Mouse (Mus musculus) intestine, postnatal 0 days (tissue): Measurements from ENCODE around the gene Srebf2. TPM values are rescaled to one million over a fixed set of nuclear protein-coding genes. Genes with fewer than 3 reads are reported as not detected.

ENCODE experiments used
- ATAC-seq: fragments of 200-750 bp; cut with Nextera tagmentation; 2 replicates; pipeline ENCODE4 v1.8.0; 2017; ENCODE audit warnings: mild to moderate bottlenecking, moderate TSS enrichment, moderate library complexity
- H3K27ac ChIP-seq: fragments of 300-500 bp; sonication (generic); 2 replicates; pipeline ENCODE4 v1.5.1; 2014; ENCODE audit warnings: mild to moderate bottlenecking, low read depth, low read length, moderate library complexity
- H3K27me3 ChIP-seq: fragments of 300-500 bp; sonication (generic); replicated peaks from 2 replicates; pipeline ENCODE4 v1.6.1; 2014; ENCODE audit warnings: low read length, mixed read lengths; ENCODE audit not compliant: control insufficient read depth, insufficient read depth
- H3K36me3 ChIP-seq: fragments of 300-500 bp; sonication (generic); 2 replicates; pipeline ENCODE4 v1.6.1; 2014; ENCODE audit warnings: mild to moderate bottlenecking, moderate library complexity; ENCODE audit not compliant: control insufficient read depth, insufficient read depth
- H3K4me1 ChIP-seq: fragments of 300-500 bp; sonication (generic); replicated peaks from 2 replicates; pipeline ENCODE4 v1.6.1; 2014; ENCODE audit warnings: antibody characterized with exemption, low read length, mixed read lengths; ENCODE audit not compliant: control insufficient read depth, insufficient read depth
- H3K4me2 ChIP-seq: fragments of 300-500 bp; sonication (generic); replicated peaks from 2 replicates; pipeline ENCODE4 v1.6.1; 2014; ENCODE audit warnings: low read depth, mild to moderate bottlenecking, moderate library complexity
- H3K4me3 ChIP-seq: fragments of 300-500 bp; sonication (generic); 2 replicates; pipeline ENCODE4 v1.5.1; 2014; ENCODE audit warnings: low read depth, low read length
- H3K9ac ChIP-seq: fragments of 300-500 bp; sonication (generic); 2 replicates; pipeline ENCODE4 v1.6.1; 2014; ENCODE audit warnings: mild to moderate bottlenecking, low read depth, low read length
- H3K9me3 ChIP-seq: fragments of 300-500 bp; sonication (generic); 2 replicates; pipeline ENCODE4 v1.6.1; 2016; ENCODE audit warnings: mixed run types; ENCODE audit not compliant: control insufficient read depth
- CTCF ChIP-seq: sonication (generic); IDR thresholded peaks from 2 replicates; pipeline ENCODE4 v1.5.1; 2016; ENCODE audit warnings: low read depth, mild to moderate bottlenecking, control low read depth, antibody characterized with exemption, moderate library complexity
- WGBS: fragments of 180-500 bp; shearing (Covaris S2); extraction: QIAGEN DNeasy Blood & Tissue Kit; methylation state at CpG from one replicate; pipeline ENCODE4 v1.1.7; 2014; 5-methylcytosine and 5-hydroxymethylcytosine counted together
- polyA plus RNA-seq: library from polyadenylated mRNA; unstranded; fragments of >200 nt; fragmentation: Nextera tagmentation; extraction: Ambion mirVana; gene quantifications from 2 replicates; pipeline ENCODE4 v1.2.1, GENCODE M21; 2015

The Srebf2 gene
- polyA plus RNA-seq, 1 experiment from 2014 or later: 68.7 TPM

DNA sequence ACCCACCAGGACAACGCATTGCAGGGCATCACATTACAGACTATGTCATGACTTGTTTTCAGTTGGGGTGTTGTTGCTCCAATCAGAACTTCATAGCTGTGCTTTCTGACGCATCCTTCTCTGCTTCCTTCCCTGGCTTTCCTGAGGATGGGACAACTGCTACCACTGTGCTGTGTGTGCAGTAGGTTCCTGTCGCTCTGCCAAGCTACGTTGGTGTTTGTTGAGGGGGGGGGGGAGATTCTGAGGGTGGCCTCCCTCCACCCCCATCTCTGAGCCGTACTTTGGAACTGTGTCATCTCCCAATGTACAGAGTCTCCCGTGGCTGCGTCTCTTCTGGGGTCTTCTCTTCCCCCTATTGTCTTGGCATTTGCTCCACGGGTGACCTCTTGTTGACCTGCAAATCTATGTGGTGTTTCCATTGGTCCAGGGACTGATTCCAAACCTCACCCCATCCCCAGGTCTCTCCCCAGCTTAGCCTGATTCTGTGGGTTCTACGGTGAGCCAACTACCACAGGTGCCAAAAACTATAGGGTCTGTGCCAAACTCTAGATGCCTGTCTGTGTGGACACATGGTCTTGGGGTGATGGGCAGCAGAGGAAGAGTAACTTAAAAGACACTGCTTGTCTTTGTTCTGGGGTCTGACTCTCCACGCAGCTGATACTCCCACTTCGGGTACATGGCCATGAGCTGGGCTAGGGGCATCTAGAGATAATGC, 68.5 kb downstream of the Srebf2 start:
- Histone ChIP-seq H3K9me3 (no peaks in the 10 kb centered on the region), H3K4me3 (no peak overlapping the region), H3K36me3 (no peaks in the 10 kb centered on the region), H3K9ac (no peak overlapping the region), H3K4me2 (no peak overlapping the region), H3K27me3 (peaks cover 68% of the 10 kb centered on the region), H3K4me1 (no peaks in the 10 kb centered on the region), H3K27ac (no peak overlapping the region)
- 32% methylated on average over 11 of the region's 11 CpGs for WGBS
- TF ChIP-seq CTCF: no peak
- no peak for ATAC-seq

GRCm38 (mm10) chr15:82216142-82216827, 69.3 kb downstream of the Srebf2 start:
- Histone ChIP-seq H3K36me3 (no peaks in the 10 kb centered on the region), H3K4me2 (no peak overlapping the region), H3K27ac (no peak overlapping the region), H3K4me1 (no peaks in the 10 kb centered on the region), H3K4me3 (no peak overlapping the region), H3K9ac (no peak overlapping the region), H3K27me3 (peaks cover 64% of the 10 kb centered on the region), H3K9me3 (no peaks in the 10 kb centered on the region)
- no peak for ATAC-seq
- TF ChIP-seq CTCF: no peak
- WGBS: 64% methylated on average over 20 of the region's 20 CpGs

DNA sequence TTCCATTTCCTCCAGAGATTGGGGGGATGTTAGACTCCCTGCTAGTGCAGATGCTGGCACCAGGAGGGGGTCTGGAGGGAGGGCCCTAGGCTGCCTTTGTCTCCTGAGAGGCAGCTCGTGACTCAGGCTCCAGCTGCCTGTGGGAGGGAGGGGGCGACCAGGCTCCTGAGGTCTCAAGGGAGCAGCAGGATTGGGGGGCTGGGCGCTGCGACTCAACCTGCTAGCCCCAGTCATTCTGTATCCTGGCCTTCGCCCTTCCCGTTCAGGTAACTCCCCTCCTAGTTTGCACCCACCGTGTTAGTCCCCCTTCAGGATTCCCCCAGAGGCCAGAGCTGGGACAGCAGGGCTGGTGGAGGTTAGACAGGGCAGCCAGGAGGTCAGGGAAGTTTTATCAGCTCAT, 70.1 kb downstream of the Srebf2 start:
- no peak overlapping the region for H3K27ac ChIP-seq
- TF ChIP-seq CTCF: no peak
- H3K4me2 ChIP-seq: no peak overlapping the region
- 17% methylated on average over 7 of the region's 7 CpGs for WGBS
- H3K9ac ChIP-seq: no peak overlapping the region
- no peaks in the 10 kb centered on the region for H3K9me3 ChIP-seq
- H3K27me3 ChIP-seq: peaks cover 56% of the 10 kb centered on the region
- no peaks in the 10 kb centered on the region for H3K36me3 ChIP-seq
- no peaks in the 10 kb centered on the region for H3K4me1 ChIP-seq
- ATAC-seq: no peak
- no peak overlapping the region for H3K4me3 ChIP-seq

DNA sequence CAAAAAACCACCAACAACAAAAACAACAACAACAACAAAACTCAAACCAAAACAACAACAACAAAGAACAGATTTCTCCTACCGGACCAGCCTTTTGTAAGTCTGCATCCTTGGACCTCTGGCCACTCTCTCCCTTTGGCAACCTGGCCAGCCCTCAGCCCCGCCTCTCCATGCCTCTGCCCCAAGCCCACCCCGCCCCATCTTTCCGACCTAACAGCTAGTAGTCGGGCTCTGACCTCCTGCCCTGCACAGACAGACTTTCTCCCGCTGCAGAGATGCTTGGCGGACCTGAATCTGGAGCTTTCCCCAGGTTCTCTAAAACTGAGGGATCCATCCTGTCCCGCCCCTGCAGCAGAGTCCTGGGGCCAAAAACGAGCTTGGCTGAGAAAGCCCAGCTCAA, 71.0 kb downstream of the Srebf2 start:
- Histone ChIP-seq H3K9ac (no peak overlapping the region), H3K4me1 (no peaks in the 10 kb centered on the region), H3K4me2 (no peak overlapping the region), H3K27me3 (peaks cover 48% of the 10 kb centered on the region), H3K9me3 (no peaks in the 10 kb centered on the region), H3K36me3 (no peaks in the 10 kb centered on the region), H3K27ac (no peak overlapping the region), H3K4me3 (no peak overlapping the region)
- 48% methylated on average over 9 of the region's 9 CpGs for WGBS
- ATAC-seq: no peak
- no peak for TF ChIP-seq CTCF

DNA sequence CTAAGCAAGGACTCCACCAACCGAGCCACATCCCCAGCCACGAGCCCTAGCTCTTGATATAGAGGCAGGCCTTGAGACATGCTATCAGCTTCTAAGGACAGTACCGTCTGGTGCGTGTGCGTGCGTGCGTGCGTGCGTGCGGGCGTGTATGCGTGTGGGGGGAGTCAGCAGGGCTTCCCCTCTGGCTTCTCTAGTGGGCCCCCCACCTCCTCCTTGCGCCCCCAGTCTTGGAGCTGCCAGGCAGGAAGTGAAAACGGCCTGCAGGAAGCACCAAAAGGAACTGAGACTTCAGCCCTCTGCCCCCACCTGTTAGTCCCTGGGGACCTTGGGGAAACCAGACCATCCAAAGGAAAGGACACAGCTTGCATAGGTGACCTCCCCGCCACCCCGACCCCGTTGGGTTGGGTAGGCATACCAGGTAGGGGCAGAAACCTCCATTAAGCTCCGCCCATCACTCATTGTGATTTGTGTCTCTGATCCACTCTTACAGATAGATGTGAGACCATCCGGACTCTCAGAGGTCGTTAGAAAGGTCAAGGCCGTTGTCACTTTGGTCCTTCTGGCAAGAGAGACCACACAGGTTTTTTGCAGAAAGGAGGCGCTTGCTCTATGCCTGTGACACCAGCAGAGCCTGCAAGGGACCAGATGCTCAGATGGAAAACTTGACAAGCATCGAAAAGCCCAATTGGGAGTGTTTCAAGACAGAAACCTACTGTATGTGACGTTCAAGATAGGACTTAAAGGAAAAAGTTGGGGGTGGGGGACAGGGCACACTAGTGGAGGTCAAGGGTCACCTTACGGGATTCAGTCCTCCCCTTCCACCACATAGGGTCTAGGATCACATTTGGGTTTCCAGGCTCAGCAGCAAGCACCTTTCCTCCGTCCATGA, 72.0 kb downstream of the Srebf2 start:
- peaks cover 43% of the 10 kb centered on the region for H3K27me3 ChIP-seq
- H3K9me3 ChIP-seq: no peaks in the 10 kb centered on the region
- H3K4me3 ChIP-seq: no peak overlapping the region
- H3K4me2 ChIP-seq: no peak overlapping the region
- WGBS: 75% methylated on average over 26 of the region's 26 CpGs
- H3K27ac ChIP-seq: no peak overlapping the region
- ATAC-seq: no peak
- no peak overlapping the region for H3K9ac ChIP-seq
- no peaks in the 10 kb centered on the region for H3K36me3 ChIP-seq
- no peak for TF ChIP-seq CTCF
- no peaks in the 10 kb centered on the region for H3K4me1 ChIP-seq

GRCm38 (mm10) chr15:82220003-82220675, 73.2 kb downstream of the Srebf2 start:
- Histone ChIP-seq H3K4me2 (no peak overlapping the region), H3K4me1 (no peaks in the 10 kb centered on the region), H3K36me3 (no peaks in the 10 kb centered on the region), H3K4me3 (no peak overlapping the region), H3K27ac (no peak overlapping the region), H3K27me3 (peaks cover 45% of the 10 kb centered on the region), H3K9ac (no peak overlapping the region), H3K9me3 (no peaks in the 10 kb centered on the region)
- no peak for ATAC-seq
- no peak for TF ChIP-seq CTCF
- 70% methylated on average over 12 of the region's 12 CpGs for WGBS
